Mouse (Mus musculus) CD8-positive naive resting alpha-beta T cell, adult 2 months (primary cell): ENCODE data around the gene Capg.

Experiments
- DNase-seq, 2 experiments: peaks; one replicate each; pipeline ENCODE4 v3.0.0; 2022; ENCODE audit warnings: low read depth in 2 of 2, low spot score in 2 of 2

Gene Capg

GRCm38 (mm10) chr6:72604066-72604465 is 59.9 kb downstream of the Capg start:
- no peak for DNase-seq

- no peak for DNase-seq
Observed at GRCm38 (mm10) chr6:72607060-72607459, 62.9 kb downstream of the Capg start.

- no peak for DNase-seq
Observed at GRCm38 (mm10) chr6:72607676-72608075, 63.5 kb downstream of the Capg start.

- no peak for DNase-seq
Observed at GRCm38 (mm10) chr6:72608662-72609184, 64.5 kb downstream of the Capg start.

GRCm38 (mm10) chr6:72610261-72610660 is 66.1 kb downstream of the Capg start:
- DNase-seq, result no peak
